Mouse (Mus musculus) forebrain, embryonic 14.5 days (tissue): ENCODE results near the gene Robo3. TPM values are rescaled to one million over a fixed set of nuclear protein-coding genes. Genes with fewer than 3 reads are reported as not detected.

ENCODE experiments used
- ATAC-seq: fragments of 200-750 bp; cut with Nextera tagmentation; 2 replicates; pipeline ENCODE4 v1.8.0; 2017; ENCODE audit warnings: mild to moderate bottlenecking, moderate library complexity
- DNase-seq: peaks from one replicate; pipeline ENCODE4 v3.0.0-alpha.2; 2015; ENCODE audit warnings: low spot score
- H3K27ac ChIP-seq: fragments of 300-500 bp; sonication (generic); 2 replicates; pipeline ENCODE4 v1.5.1; 2014; ENCODE audit warnings: low read depth, mild to moderate bottlenecking, control low read depth, low read length, moderate library complexity
- H3K27me3 ChIP-seq: fragments of 300-500 bp; sonication (generic); replicated peaks from 2 replicates; pipeline ENCODE4 v1.6.1; 2014; ENCODE audit warnings: low read length, control low read depth, mixed read lengths; ENCODE audit not compliant: control insufficient read depth, insufficient read depth
- H3K36me3 ChIP-seq: fragments of 300-500 bp; sonication (generic); 2 replicates; pipeline ENCODE4 v1.6.1; 2014; ENCODE audit warnings: low read length, control low read depth; ENCODE audit not compliant: control insufficient read depth, insufficient read depth
- H3K4me1 ChIP-seq: fragments of 300-500 bp; sonication (generic); 2 replicates; pipeline ENCODE4 v1.6.1; 2014; ENCODE audit warnings: antibody characterized with exemption, low read length, control low read depth; ENCODE audit not compliant: control insufficient read depth, insufficient read depth
- H3K4me2 ChIP-seq: fragments of 300-500 bp; sonication (generic); 2 replicates; pipeline ENCODE4 v1.6.1; 2014; ENCODE audit warnings: mild to moderate bottlenecking, control low read depth, low read length
- H3K4me3 ChIP-seq: fragments of 300-500 bp; sonication (generic); 2 replicates; pipeline ENCODE4 v1.5.1; 2014; ENCODE audit warnings: low read depth, low read length, control low read depth
- H3K9ac ChIP-seq: fragments of 300-500 bp; sonication (generic); 2 replicates; pipeline ENCODE4 v1.6.1; 2014; ENCODE audit warnings: mild to moderate bottlenecking, low read length, control low read depth, moderate library complexity
- H3K9me3 ChIP-seq: fragments of 300-500 bp; sonication (generic); replicated peaks from 2 replicates; pipeline ENCODE4 v1.6.1; 2016; ENCODE audit warnings: low read length, control low read depth, mixed read lengths; ENCODE audit not compliant: control insufficient read depth
- WGBS: fragments of 180-500 bp; shearing (Covaris S2); extraction: QIAGEN DNeasy Blood & Tissue Kit; methylation state at CpG from one replicate; pipeline ENCODE4 v1.1.7; 2014; 5-methylcytosine and 5-hydroxymethylcytosine counted together
- polyA plus RNA-seq: library from polyadenylated mRNA; unstranded; fragments of >200 nt; fragmentation: Nextera tagmentation; extraction: Ambion mirVana; gene quantifications from 2 replicates; pipeline ENCODE4 v1.2.1, GENCODE M21; 2014

Robo3 gene
- polyA plus RNA-seq, 1 experiment from 2014 or later: 2.5 TPM

DNA sequence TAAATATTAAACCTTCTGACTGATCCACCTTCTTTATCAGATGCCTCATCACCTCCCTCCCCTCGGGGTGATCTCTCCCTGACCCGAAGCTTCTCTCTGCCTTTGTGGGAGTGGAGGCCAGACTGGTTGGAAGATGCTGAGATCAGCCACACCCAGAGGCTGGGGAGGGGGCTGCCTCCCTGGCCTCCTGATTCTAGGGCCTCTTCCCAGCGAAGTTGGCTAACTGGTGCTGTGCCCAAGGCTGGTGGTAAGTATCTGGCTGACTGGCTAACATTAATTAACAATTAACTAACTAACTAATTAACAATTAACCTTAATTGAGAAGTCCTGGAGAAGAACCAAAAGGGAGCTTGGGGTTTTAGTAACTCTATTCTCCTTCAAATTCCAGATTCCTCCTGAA is 20.1 kb downstream of the Robo3 start:
- no peaks in the 10 kb centered on the region for H3K27me3 ChIP-seq
- H3K4me1 ChIP-seq: 0 out of 2 replicates have a peak, but pooled peaks cover 2% of the 10 kb centered on the region
- no peak overlapping the region for H3K4me2 ChIP-seq
- H3K27ac ChIP-seq: no peak overlapping the region
- no peak for DNase-seq
- H3K4me3 ChIP-seq: no peak overlapping the region
- no peaks in the 10 kb centered on the region for H3K9me3 ChIP-seq
- no peaks in the 10 kb centered on the region for H3K36me3 ChIP-seq
- 51% methylated on average over 3 of the region's 3 CpGs for WGBS
- ATAC-seq: no peak
- no peak overlapping the region for H3K9ac ChIP-seq

GRCm38 (mm10) chr9:37409698-37410445 is 23.2 kb downstream of the Robo3 start:
- no peaks in the 10 kb centered on the region for H3K36me3 ChIP-seq
- ATAC-seq (no peak), DNase-seq (no peak)
- H3K27ac ChIP-seq: no peak overlapping the region
- no peaks in the 10 kb centered on the region for H3K27me3 ChIP-seq
- WGBS: 82% methylated on average over 8 of the region's 8 CpGs
- H3K9ac ChIP-seq: no peak overlapping the region
- H3K4me1 ChIP-seq: 0 out of 2 replicates have a peak, but pooled peaks cover 3% of the 10 kb centered on the region
- H3K9me3 ChIP-seq: no peaks in the 10 kb centered on the region
- H3K4me2 ChIP-seq: no peak overlapping the region
- no peak overlapping the region for H3K4me3 ChIP-seq

DNA sequence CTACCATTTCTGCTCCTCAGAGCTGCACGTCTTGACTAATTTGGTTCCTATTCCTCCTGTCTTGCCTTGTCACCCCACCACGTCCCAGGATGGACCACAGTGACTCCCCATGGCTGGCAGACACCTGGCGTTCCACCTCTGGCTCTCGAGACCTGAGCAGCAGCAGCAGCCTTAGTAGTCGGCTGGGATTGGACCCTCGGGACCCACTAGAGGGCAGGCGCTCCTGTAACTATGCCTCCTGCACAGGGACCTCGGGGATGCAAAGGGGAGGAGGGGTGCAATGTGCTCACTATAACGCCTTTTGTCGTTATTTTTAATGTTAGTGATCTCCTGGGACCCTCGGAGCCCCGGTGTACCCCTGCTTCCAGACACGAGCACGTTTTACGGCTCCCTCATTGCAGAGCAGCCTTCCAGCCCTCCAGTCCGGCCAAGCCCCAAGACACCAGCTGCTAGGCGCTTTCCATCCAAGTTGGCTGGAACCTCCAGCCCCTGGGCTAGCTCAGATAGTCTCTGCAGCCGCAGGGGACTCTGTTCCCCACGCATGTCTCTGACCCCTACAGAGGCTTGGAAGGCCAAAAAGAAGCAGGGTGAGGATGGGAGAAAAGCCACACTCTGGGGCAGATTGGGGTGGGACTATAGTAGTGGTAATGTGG is 25.1 kb downstream of the Robo3 start:
- H3K27ac ChIP-seq: no peak overlapping the region
- ATAC-seq: peak; percentile 71
- H3K4me3 ChIP-seq: no peak overlapping the region
- peak; percentile 49 for DNase-seq
- H3K9ac ChIP-seq: peak overlapping the region; percentile 35
- no peaks in the 10 kb centered on the region for H3K9me3 ChIP-seq
- peak overlapping the region; percentile 38 for H3K4me2 ChIP-seq
- 0 out of 2 replicates have a peak, but pooled peaks cover 3% of the 10 kb centered on the region for H3K4me1 ChIP-seq
- WGBS: 12% methylated on average over 19 of the region's 19 CpGs
- no peaks in the 10 kb centered on the region for H3K27me3 ChIP-seq
- H3K36me3 ChIP-seq: no peaks in the 10 kb centered on the region

DNA sequence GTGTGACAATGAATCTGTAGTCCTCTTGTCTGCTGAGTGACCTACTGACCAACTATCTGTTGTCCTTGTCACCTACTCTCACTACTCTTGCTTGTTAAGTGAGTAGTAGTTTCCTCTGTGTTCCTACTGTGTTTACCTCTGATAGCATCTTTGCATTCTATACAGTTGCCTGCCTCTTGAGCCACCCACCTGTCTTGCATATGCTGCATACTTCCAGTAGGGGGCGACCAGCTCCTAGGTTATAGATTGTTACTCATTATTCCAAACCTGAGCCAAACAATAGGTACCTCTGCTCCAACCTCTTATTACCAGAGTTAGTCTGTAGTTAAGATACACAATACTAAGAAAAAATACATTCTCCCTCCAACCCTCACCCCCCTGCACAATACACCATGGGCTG is 26.7 kb downstream of the Robo3 start:
- ATAC-seq (peak; percentile 57), DNase-seq (peak; percentile 58)
- Histone ChIP-seq H3K36me3 (no peaks in the 10 kb centered on the region), H3K9ac (no peak overlapping the region), H3K4me2 (no peak overlapping the region), H3K27ac (no peak overlapping the region), H3K4me3 (no peak overlapping the region), H3K9me3 (no peaks in the 10 kb centered on the region), H3K4me1 (0 out of 2 replicates have a peak, but pooled peaks cover 3% of the 10 kb centered on the region), H3K27me3 (no peaks in the 10 kb centered on the region)
- WGBS: 0% methylated on average over 1 of the region's 1 CpGs

GRCm38 (mm10) chr9:37403011-37403410 is 30.0 kb downstream of the Robo3 start:
- Histone ChIP-seq H3K36me3 (no peaks in the 10 kb centered on the region), H3K27ac (no peak overlapping the region), H3K4me1 (0 out of 2 replicates have a peak, but pooled peaks cover 1% of the 10 kb centered on the region), H3K27me3 (no peaks in the 10 kb centered on the region), H3K9ac (no peak overlapping the region), H3K4me3 (no peak overlapping the region), H3K9me3 (no peaks in the 10 kb centered on the region), H3K4me2 (no peak overlapping the region)
- ATAC-seq (no peak), DNase-seq (no peak)
- 92% methylated on average over 7 of the region's 7 CpGs for WGBS

DNA sequence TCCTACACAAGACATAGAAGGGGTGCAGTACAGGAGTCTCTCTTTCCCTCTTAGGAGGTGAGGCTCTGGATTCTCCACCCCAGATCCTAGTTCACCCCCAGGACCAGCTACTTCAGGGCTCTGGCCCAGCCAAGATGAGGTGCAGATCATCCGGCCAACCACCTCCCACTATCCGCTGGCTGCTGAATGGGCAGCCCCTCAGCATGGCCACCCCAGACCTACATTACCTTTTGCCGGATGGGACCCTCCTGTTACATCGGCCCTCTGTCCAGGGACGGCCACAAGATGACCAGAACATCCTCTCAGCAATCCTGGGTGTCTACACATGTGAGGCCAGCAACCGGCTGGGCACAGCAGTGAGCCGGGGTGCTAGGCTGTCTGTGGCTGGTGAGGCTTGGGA is 30.5 kb downstream of the Robo3 start:
- Histone ChIP-seq H3K9ac (no peak overlapping the region), H3K9me3 (no peaks in the 10 kb centered on the region), H3K27me3 (no peaks in the 10 kb centered on the region), H3K4me3 (no peak overlapping the region), H3K4me1 (no peaks in the 10 kb centered on the region), H3K36me3 (no peaks in the 10 kb centered on the region), H3K27ac (no peak overlapping the region), H3K4me2 (no peak overlapping the region)
- 91% methylated on average over 7 of the region's 7 CpGs for WGBS
- ATAC-seq (no peak), DNase-seq (no peak)

DNA sequence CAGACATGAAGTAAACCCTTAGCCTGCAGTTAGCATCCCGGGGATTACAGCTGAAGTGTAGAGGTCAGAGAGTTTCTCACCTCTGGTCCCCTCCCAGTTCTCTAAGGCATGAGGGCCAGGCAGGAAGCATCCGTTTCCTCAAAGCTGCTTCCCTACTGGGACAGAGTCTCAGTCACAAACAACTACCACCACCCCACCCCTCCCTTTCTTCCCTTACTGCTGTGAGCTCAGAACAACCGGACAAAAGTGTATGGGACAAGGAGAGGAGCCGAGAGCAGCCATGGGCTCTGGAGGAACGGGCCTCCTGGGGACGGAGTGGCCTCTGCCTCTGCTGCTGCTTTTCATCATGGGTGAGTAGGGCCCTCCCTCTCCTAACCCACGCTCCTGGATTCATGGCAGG is 31.2 kb downstream of the Robo3 start, which contains the start of gene Robo4:
TSS of gene Robo4 (plus strand) at position 96 of the 400 bp plus-strand sequence.
- ATAC-seq (no peak), DNase-seq (no peak)
- no peak within 1 kb of the TSS for H3K4me2 ChIP-seq
- no peak within 1 kb of the TSS for H3K9ac ChIP-seq
- no peaks in the 10 kb centered on the region for H3K36me3 ChIP-seq
- H3K27me3 ChIP-seq: no peaks in the 10 kb centered on the region
- no peaks in the 10 kb centered on the region for H3K9me3 ChIP-seq
- H3K4me3 ChIP-seq: no peak within 1 kb of the TSS
- WGBS: 28% methylated on average over 7 of the region's 7 CpGs
- no peak within 1 kb of the TSS for H3K27ac ChIP-seq
- no peaks in the 10 kb centered on the region for H3K4me1 ChIP-seq

GRCm38 (mm10) chr9:37400585-37400984 is 32.5 kb downstream of the Robo3 start:
- no peak overlapping the region for H3K4me2 ChIP-seq
- DNase-seq: no peak
- WGBS: 64% methylated on average over 2 of the region's 2 CpGs
- ATAC-seq: no peak
- no peaks in the 10 kb centered on the region for H3K4me1 ChIP-seq
- H3K27ac ChIP-seq: no peak overlapping the region
- no peaks in the 10 kb centered on the region for H3K27me3 ChIP-seq
- no peaks in the 10 kb centered on the region for H3K9me3 ChIP-seq
- H3K9ac ChIP-seq: no peak overlapping the region
- H3K36me3 ChIP-seq: no peaks in the 10 kb centered on the region
- no peak overlapping the region for H3K4me3 ChIP-seq
